Mouse (Mus musculus) left cerebral cortex, adult 18-20 months (tissue): ENCODE measurements around the gene Slc22a2. TPM values are rescaled to one million over a fixed set of nuclear protein-coding genes. Genes with fewer than 3 reads are reported as not detected.

Experiments used
- DNase-seq, 2 experiments: peaks; one replicate each; pipeline ENCODE4 v3.0.0; 2021 to 2022; ENCODE audit warnings: low spot score in 2 of 2, mixed read lengths in 1 of 2
- total RNA-seq, 2 experiments: library from RNA; stranded (reverse); gene quantifications; 2 replicates each; pipeline ENCODE4 v1.2.3; 2021

Gene Slc22a2
- total RNA-seq, 2 experiments from 2014 or later = 0.86 to 1.7 TPM

DNA sequence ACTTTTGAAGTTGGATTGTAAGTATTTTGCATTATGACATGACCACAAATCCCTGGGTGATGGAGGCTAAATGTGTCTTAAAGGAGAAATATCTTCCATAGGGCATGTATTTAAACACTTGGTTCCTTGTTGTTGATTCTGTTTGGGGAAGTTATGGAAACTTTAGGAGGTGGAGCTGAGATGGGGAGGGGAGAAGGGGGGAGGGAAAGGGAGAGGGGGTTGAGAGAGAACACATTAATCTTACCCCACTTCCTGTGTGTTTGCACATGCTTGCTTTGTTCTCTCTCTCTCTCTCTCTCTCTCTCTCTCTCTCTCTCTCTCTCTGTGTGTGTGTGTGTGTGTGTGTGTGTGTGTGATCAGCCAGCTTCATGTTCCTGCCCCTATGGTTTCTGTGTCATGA, 93.2 kb downstream of the Slc22a2 start:
- DNase-seq = no peak

Other genes starting within 250 kb of the Slc22a2 start
- under 1 TPM in 1 of 2 experiments, not detected in 1; 0.21 TPM for gene Plg, start 205.5 kb upstream of the Slc22a2 start, total RNA-seq
- gene Slc22a3, start 76.4 kb upstream of the Slc22a2 start, total RNA-seq = 1 to 10 TPM; 2.1 to 2.2 TPM
- 1 to 10 TPM in 1 of 2 experiments, not detected in 1; 1.2 TPM for gene Slc22a1, start 91.7 kb downstream of the Slc22a2 start, total RNA-seq
- 10 to 100 TPM; 26.9 to 27.0 TPM for gene Igf2r, start 185.5 kb downstream of the Slc22a2 start, total RNA-seq